ENCODE assay signal across 25 mouse cellular contexts in the genomic region with DNA sequence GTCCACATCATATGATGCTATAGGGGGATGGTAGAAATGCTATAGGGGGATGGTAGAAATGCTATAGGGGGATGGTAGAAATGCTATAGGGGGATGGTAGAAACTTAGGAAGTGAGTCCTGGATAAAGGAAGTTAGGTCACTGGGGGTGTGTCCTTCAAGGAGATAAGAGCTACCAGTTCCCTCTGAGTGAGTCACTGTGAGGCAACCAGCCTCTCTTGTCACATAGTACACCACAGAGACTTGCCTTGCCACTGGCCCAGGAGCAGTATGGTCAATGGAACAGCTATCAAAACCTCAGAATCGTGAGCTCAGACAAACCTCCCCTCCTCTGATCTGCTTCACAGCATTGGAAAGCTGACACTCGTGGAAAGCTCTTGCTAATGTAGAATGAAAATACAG. TPM values are rescaled to one million over a fixed set of nuclear protein-coding genes. Genes with fewer than 3 reads are reported as not detected.
DNase-seq lines count a peak whose midpoint lies in the region; ATAC-seq lines count a peak whose summit lies in the region.
"Had no signal": no experiment of that assay in that cellular context is flagged by ENCODE, and none has a peak within 500 bp of the region (broad histone marks: within the 10 kb centered on the region; RNA-seq: fewer than 3 reads in every experiment).

No protein-coding gene starts in this region.

- WGBS in liver, embryonic 12.5 days (ENCODE audit: insufficient replicate concordance), result 46% methylated on average over 2 of the region's 2 CpGs
- WGBS in forebrain, embryonic 10.5 days, result 74% methylated on average over 2 of the region's 2 CpGs

- H3K4me2 ChIP-seq in liver, embryonic 12.5 days, result no peak overlapping the region
- H3K4me2 ChIP-seq: embryonic facial prominence, embryonic 13.5 days; heart, embryonic 15.5 days had no signal

- H3K4me1 ChIP-seq in liver, embryonic 12.5 days, result peaks cover 18% of the 10 kb centered on the region
- H3K4me1 ChIP-seq in forebrain, embryonic 10.5 days, result peaks cover 1% of the 10 kb centered on the region
- H3K4me1 ChIP-seq: embryonic facial prominence, embryonic 13.5 days; heart, embryonic 15.5 days had no signal

- H3K9me3 ChIP-seq in liver, embryonic 12.5 days (replicated peaks), result no peaks in the 10 kb centered on the region
- H3K9me3 ChIP-seq in forebrain, embryonic 10.5 days, result no peaks in the 10 kb centered on the region
- H3K9me3 ChIP-seq: embryonic facial prominence, embryonic 13.5 days; heart, embryonic 15.5 days had no signal

- 0 out of 2 replicates have a peak, but pooled peaks have one; percentile 44 for ATAC-seq in liver, embryonic 12.5 days
- peak; percentile 92 for ATAC-seq in megakaryocyte progenitor cell, adult 5-6 weeks (replicated peaks; ENCODE audit: poor library complexity)
- ATAC-seq: hindbrain, embryonic 16.5 days; Patski had no signal

- H3K9ac ChIP-seq in liver, embryonic 12.5 days, result no peak overlapping the region
- H3K9ac ChIP-seq: embryonic facial prominence, embryonic 13.5 days; heart, embryonic 15.5 days had no signal

- no peak overlapping the region for H3K27ac ChIP-seq in liver, embryonic 12.5 days
- H3K27ac ChIP-seq in forebrain, embryonic 10.5 days, result no peak overlapping the region
- H3K27ac ChIP-seq: embryonic facial prominence, embryonic 13.5 days; heart, embryonic 15.5 days; left cerebral cortex, adult 2 months; macrophage had no signal

- H3K4me3 ChIP-seq in liver, embryonic 12.5 days, result no peak overlapping the region
- no peak overlapping the region for H3K4me3 ChIP-seq in forebrain, embryonic 10.5 days
- H3K4me3 ChIP-seq: embryonic facial prominence, embryonic 13.5 days; heart, embryonic 15.5 days; left cerebral cortex, adult 2 months; myocyte had no signal

- peak; percentile 37 for DNase-seq in 3T3-L1 (ENCODE audit: low read depth, low spot score)
- DNase-seq in c-Kit-positive CD71-positive TER-119-positive erythroid progenitor cells, embryonic 14.5 days (ENCODE audit: low spot score), result peak; percentile 18
- no peak for DNase-seq in Muller cell, postnatal 12 days (ENCODE audit: inconsistent ontology term)
- DNase-seq in layer of hippocampus, postnatal 10 days (ENCODE audit: low spot score in 2 of 2), result no peak
- no peak for DNase-seq in forebrain, embryonic 10.5 days (ENCODE audit: extremely low spot score, low spot score)
- DNase-seq in kidney, postnatal 4 days, result no peak
- DNase-seq: adrenal gland, adult 8-10 months; B cell, adult 2 months; cerebellum, adult 9-11 months; heart, adult 11 months; heart, postnatal 4 days; kidney, adult 18-20 months; kidney, postnatal 10 days; lung, adult 18-20 months; midbrain, embryonic 14.5 days; thymus, postnatal 36 days had no signal

- no peaks in the 10 kb centered on the region for H3K27me3 ChIP-seq in liver, embryonic 12.5 days (replicated peaks)
- H3K27me3 ChIP-seq in forebrain, embryonic 10.5 days (ENCODE audit: poor library complexity, severe bottlenecking), result peaks cover 7% of the 10 kb centered on the region; the same call in 1 of the 2 replicates
- H3K27me3 ChIP-seq: embryonic facial prominence, embryonic 13.5 days; heart, embryonic 15.5 days had no signal

- H3K36me3 ChIP-seq in liver, embryonic 12.5 days, result no peaks in the 10 kb centered on the region
- H3K36me3 ChIP-seq in forebrain, embryonic 10.5 days (replicated peaks), result no peaks in the 10 kb centered on the region
- H3K36me3 ChIP-seq: embryonic facial prominence, embryonic 13.5 days; heart, embryonic 15.5 days had no signal

RNA-seq across cellular contexts. Expression of gene Tgds, which starts 34.3 kb away (rescaled TPM):
- polyA plus RNA-seq in liver, embryonic 12.5 days (2016; fragmentation: Nextera tagmentation; extraction: Ambion mirVana), result 23.0 and 23.2 TPM in 2 replicates
- total RNA-seq in megakaryocyte progenitor cell, adult 5-6 weeks (2015), result 22.9 and 23.3 TPM in 2 replicates
- total RNA-seq in megakaryocyte progenitor cell, adult 5-6 weeks (2017), result 20.2 TPM in 2 replicates
- total RNA-seq in layer of hippocampus, postnatal 10 days (2021), result 10 to 100 TPM; 10.2 to 10.6 TPM
- polyA plus RNA-seq in forebrain, embryonic 10.5 days (2016; fragmentation: Nextera tagmentation; extraction: Ambion mirVana), result 28.4 and 30.6 TPM in 2 replicates

RNA-seq across cellular contexts. Expression of gene Gpr180, which starts 38.7 kb away (rescaled TPM):
- 18.0 and 19.2 TPM in 2 replicates for polyA plus RNA-seq in liver, embryonic 12.5 days (2016; fragmentation: Nextera tagmentation; extraction: Ambion mirVana)
- total RNA-seq in megakaryocyte progenitor cell, adult 5-6 weeks (2015), result 15.5 and 16.2 TPM in 2 replicates
- total RNA-seq in megakaryocyte progenitor cell, adult 5-6 weeks (2017), result 12.2 and 14.1 TPM in 2 replicates
- 10 to 100 TPM; 27.0 to 28.4 TPM for total RNA-seq in layer of hippocampus, postnatal 10 days (2021)
- polyA plus RNA-seq in forebrain, embryonic 10.5 days (2016; fragmentation: Nextera tagmentation; extraction: Ambion mirVana), result 36.8 and 37.7 TPM in 2 replicates

RNA-seq across cellular contexts. Expression of gene Dct, which starts 46.2 kb away (rescaled TPM):
- polyA plus RNA-seq in liver, embryonic 12.5 days (2016; fragmentation: Nextera tagmentation; extraction: Ambion mirVana), result 0.45 and 0.67 TPM in 2 replicates
- total RNA-seq in megakaryocyte progenitor cell, adult 5-6 weeks (2015), result 0.10 TPM in 1 of 2 replicates, not detected in the other
- total RNA-seq in megakaryocyte progenitor cell, adult 5-6 weeks (2017), result 0.10 TPM in 1 of 2 replicates, not detected in the other
- total RNA-seq in layer of hippocampus, postnatal 10 days (2021), result under 1 TPM; 0.27 to 0.43 TPM
- 7.4 and 10.6 TPM in 2 replicates for polyA plus RNA-seq in forebrain, embryonic 10.5 days (2016; fragmentation: Nextera tagmentation; extraction: Ambion mirVana)
- polyA plus RNA-seq: macrophage had no signal

Comparison
In these comparisons a context has a peak if more than half of its experiments do, and no peak if none do; other contexts are left out.
1. DNase-seq: peak in 3T3-L1 (single experiment) and c-Kit-positive CD71-positive TER-119-positive erythroid progenitor cells, embryonic 14.5 days (single experiment); none in Muller cell, postnatal 12 days (single experiment), layer of hippocampus, postnatal 10 days (0 of 2), forebrain, embryonic 10.5 days (single experiment) and kidney, postnatal 4 days (0 of 2).